ENCODE assay signal across 11 mouse cellular contexts in genomic region chr8:107329595-107329994, GRCm38 (mm10). TPM values are rescaled to one million over a fixed set of nuclear protein-coding genes. Genes with fewer than 3 reads are reported as not detected.
A peak's percentile ranks its signal among the peaks of the same experiment; 100 is the strongest.
DNase-seq lines count a peak whose midpoint lies in the region; ATAC-seq and TF ChIP-seq lines count a peak whose summit lies in the region.
"Had no signal": no experiment of that assay in that cellular context is flagged by ENCODE, and none has a peak within 500 bp of the region (broad histone marks: within the 10 kb centered on the region; RNA-seq: fewer than 3 reads in every experiment).

No protein-coding gene starts in this region.

- no peak for DNase-seq in gastrocnemius, adult 2 months
- DNase-seq in gastrocnemius, postnatal 25 days: no peak
- peak; percentile 10 for DNase-seq in midbrain, embryonic 11.5 days (ENCODE audit: low spot score, missing footprints)
- DNase-seq in c-Kit-positive CD71-positive TER-119-negative erythroid progenitor cells, embryonic 14.5 days (ENCODE audit: low read depth): peak; percentile 11
- no peak for DNase-seq in spleen, adult 12 weeks (ENCODE audit: low spot score)
- DNase-seq: kidney, adult 11 months had no signal

- no peak overlapping the region for H3K4me3 ChIP-seq in gastrocnemius, adult 2 months
- no peak overlapping the region for H3K4me3 ChIP-seq in midbrain, embryonic 11.5 days (ENCODE audit: low read depth, low read length)
- H3K4me3 ChIP-seq in midbrain, embryonic 16.5 days (ENCODE audit: low read depth, low read length): no peak overlapping the region
- H3K4me3 ChIP-seq: embryonic facial prominence, embryonic 10.5 days; forebrain, embryonic 15.5 days had no signal

- no peak overlapping the region for H3K9ac ChIP-seq in midbrain, embryonic 11.5 days (ENCODE audit: low read length)
- no peak overlapping the region for H3K9ac ChIP-seq in midbrain, embryonic 16.5 days (ENCODE audit: low read depth, low read length)
- H3K9ac ChIP-seq: forebrain, embryonic 15.5 days had no signal

- intact Hi-C loops in gastrocnemius, adult 2 months (cut with DNase I): no loop called here

- H3K27me3 ChIP-seq in midbrain, embryonic 11.5 days (ENCODE audit: control insufficient read depth, insufficient read depth, low read length): no peaks in the 10 kb centered on the region
- no peaks in the 10 kb centered on the region for H3K27me3 ChIP-seq in midbrain, embryonic 16.5 days (ENCODE audit: control insufficient read depth, insufficient read depth, low read depth, low read length)
- H3K27me3 ChIP-seq: forebrain, embryonic 15.5 days had no signal

- WGBS in midbrain, embryonic 11.5 days: 84% methylated on average over 1 of the region's 1 CpGs
- 87% methylated on average over 1 of the region's 1 CpGs for WGBS in midbrain, embryonic 16.5 days

- H3K4me2 ChIP-seq in midbrain, embryonic 11.5 days: no peak overlapping the region
- no peak overlapping the region for H3K4me2 ChIP-seq in midbrain, embryonic 16.5 days (ENCODE audit: low read length)
- H3K4me2 ChIP-seq: forebrain, embryonic 15.5 days had no signal

- no peaks in the 10 kb centered on the region for H3K9me3 ChIP-seq in midbrain, embryonic 11.5 days (ENCODE audit: control insufficient read depth, low read length)
- H3K9me3 ChIP-seq in midbrain, embryonic 16.5 days (replicated peaks; ENCODE audit: control insufficient read depth, low read length, poor library complexity, severe bottlenecking): no peaks in the 10 kb centered on the region
- H3K9me3 ChIP-seq: embryonic facial prominence, embryonic 10.5 days; forebrain, embryonic 15.5 days had no signal

- peak; percentile 19; the same call in 1 of the 2 replicates for TF ChIP-seq CTCF in gastrocnemius, adult 2 months (IDR thresholded peaks at IDR 0.05)

- no peaks in the 10 kb centered on the region for H3K36me3 ChIP-seq in midbrain, embryonic 11.5 days (ENCODE audit: control insufficient read depth, insufficient read depth, low read length)
- H3K36me3 ChIP-seq in midbrain, embryonic 16.5 days (ENCODE audit: control insufficient read depth, insufficient read depth, low read length): no peaks in the 10 kb centered on the region
- H3K36me3 ChIP-seq: embryonic facial prominence, embryonic 10.5 days; forebrain, embryonic 15.5 days had no signal

- H3K4me1 ChIP-seq in midbrain, embryonic 11.5 days (ENCODE audit: control insufficient read depth, insufficient read depth, low read length): no peaks in the 10 kb centered on the region
- no peaks in the 10 kb centered on the region for H3K4me1 ChIP-seq in midbrain, embryonic 16.5 days (ENCODE audit: control insufficient read depth, insufficient read depth, low read length)
- H3K4me1 ChIP-seq: embryonic facial prominence, embryonic 10.5 days; forebrain, embryonic 15.5 days had no signal

- H3K27ac ChIP-seq in gastrocnemius, adult 2 months: no peak overlapping the region
- no peak overlapping the region for H3K27ac ChIP-seq in midbrain, embryonic 11.5 days (ENCODE audit: low read depth, low read length)
- no peak overlapping the region for H3K27ac ChIP-seq in midbrain, embryonic 16.5 days (ENCODE audit: low read length)
- H3K27ac ChIP-seq: embryonic facial prominence, embryonic 10.5 days; forebrain, embryonic 15.5 days had no signal

- no peak for ATAC-seq in midbrain, embryonic 11.5 days (ENCODE audit: low FRiP score)
- no peak for ATAC-seq in midbrain, embryonic 16.5 days
- peak; percentile 41; the same call in 1 of the 2 replicates for ATAC-seq in neutrophil, adult 5-6 weeks (ENCODE audit: extremely low read depth, insufficient number of reproducible peaks, low FRiP score, poor library complexity, severe bottlenecking)
- ATAC-seq in frontal cortex, adult (ENCODE audit: low TSS enrichment): no peak
- ATAC-seq: forebrain, embryonic 15.5 days had no signal

RNA-seq across cellular contexts. Expression of gene Nfat5, which starts 36.3 kb away (rescaled TPM):
- total RNA-seq in gastrocnemius, adult 2 months (2021): 10 to 100 TPM; 15.1 to 21.8 TPM
- total RNA-seq in gastrocnemius, postnatal 25 days (2021): 10 to 100 TPM; 14.4 to 16.9 TPM
- 6.5 and 7.6 TPM in 2 replicates for polyA plus RNA-seq in midbrain, embryonic 11.5 days (2014; fragmentation: Nextera tagmentation; extraction: Ambion mirVana)
- 8.8 and 11.2 TPM in 2 replicates for polyA plus RNA-seq in midbrain, embryonic 16.5 days (2015; fragmentation: Nextera tagmentation; extraction: Ambion mirVana)
- total RNA-seq in neutrophil, adult 5-6 weeks (2017): 80.1 and 105 TPM in 2 replicates

Comparison
In these comparisons a context has a peak if more than half of its experiments do, and no peak if none do; other contexts are left out.
1. DNase-seq: peak in midbrain, embryonic 11.5 days (single experiment) and c-Kit-positive CD71-positive TER-119-negative erythroid progenitor cells, embryonic 14.5 days (single experiment); none in gastrocnemius, adult 2 months (single experiment), gastrocnemius, postnatal 25 days (single experiment) and spleen, adult 12 weeks (single experiment).